Comparison of ENCODE assay signal across 20 mouse cellular contexts in genomic region chr2:72018736-72019135, GRCm38 (mm10). TPM values are rescaled to one million over a fixed set of nuclear protein-coding genes. Genes with fewer than 3 reads are reported as not detected.
"Had no signal": no experiment of that assay in that cellular context is flagged by ENCODE, and none has a peak within 500 bp of the region (broad histone marks: within the 10 kb centered on the region; RNA-seq: fewer than 3 reads in every experiment).

No protein-coding gene starts in this region.

- H3K9ac ChIP-seq: kidney, embryonic 15.5 days; limb, embryonic 13.5 days; liver, embryonic 12.5 days; liver, embryonic 15.5 days; midbrain, embryonic 12.5 days; neural tube, embryonic 13.5 days had no signal

- H3K36me3 ChIP-seq: kidney, embryonic 15.5 days; limb, embryonic 10.5 days; limb, embryonic 13.5 days; liver, embryonic 12.5 days; liver, embryonic 15.5 days; midbrain, embryonic 12.5 days; neural tube, embryonic 13.5 days had no signal

- H3K27ac ChIP-seq: kidney, embryonic 15.5 days; limb, embryonic 10.5 days; limb, embryonic 13.5 days; liver, embryonic 12.5 days; liver, embryonic 15.5 days; midbrain, embryonic 12.5 days; neural tube, embryonic 13.5 days; stomach, postnatal 0 days had no signal

- H3K4me1 ChIP-seq: kidney, embryonic 15.5 days; limb, embryonic 10.5 days; limb, embryonic 13.5 days; liver, embryonic 12.5 days; liver, embryonic 15.5 days had no signal

- H3K4me3 ChIP-seq: kidney, embryonic 15.5 days; limb, embryonic 10.5 days; limb, embryonic 13.5 days; liver, embryonic 12.5 days; liver, embryonic 15.5 days; midbrain, embryonic 12.5 days; myocyte; neural tube, embryonic 13.5 days had no signal

- H3K27me3 ChIP-seq: kidney, embryonic 15.5 days; limb, embryonic 13.5 days; liver, embryonic 12.5 days; liver, embryonic 15.5 days; midbrain, embryonic 12.5 days; neural tube, embryonic 13.5 days had no signal

- H3K9me3 ChIP-seq: kidney, embryonic 15.5 days; limb, embryonic 10.5 days; limb, embryonic 13.5 days; liver, embryonic 12.5 days; liver, embryonic 15.5 days; neural tube, embryonic 13.5 days had no signal

- DNase-seq: kidney, adult 8-10 months; kidney, postnatal 10 days; kidney, postnatal 36 days; liver; lung, adult 2 months; lung, postnatal 14 days; lung, postnatal 4 days; right cerebral cortex, postnatal 14 days; right cerebral cortex, postnatal 4 days; thymus, postnatal 36 days had no signal

RNA-seq across cellular contexts. Expression of gene Rapgef4, which starts 37.7 kb away (rescaled TPM):
- total RNA-seq: megakaryocyte-erythroid progenitor cell, adult 5-6 weeks had no signal
